Mouse (Mus musculus): ENCODE measurements at regions not wholly inside any gene's neighbourhood (a gene's known extent, or its start where the extent isn't known, plus 50 kb on each side); places are given as distances from the start of the nearest gene placed in this dataset.
"Not testable (repeated sequence)": the region's sequence is repeated elsewhere in the genome, so short reads cannot be mapped to it uniquely, and the experiment has no call there.

DNA sequence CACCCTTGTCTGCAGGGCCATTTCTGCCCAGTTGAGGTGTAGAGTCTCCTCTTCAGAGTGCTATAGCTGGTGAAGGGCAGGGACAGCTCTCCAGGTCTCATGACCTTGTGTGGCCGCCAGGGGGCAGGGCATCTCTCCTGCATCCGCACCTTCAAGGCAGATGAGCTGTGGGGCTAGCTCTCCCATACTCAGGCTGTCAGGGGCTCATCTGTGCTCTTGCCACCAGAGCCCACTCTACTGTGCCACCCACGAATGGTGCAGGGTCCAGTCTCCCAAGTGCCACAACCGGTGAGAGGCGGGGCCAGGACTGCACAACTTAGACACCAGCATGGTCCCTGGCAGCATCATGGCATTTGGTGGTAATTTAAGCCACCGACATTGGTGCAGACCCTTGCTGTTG, 111.3 kb downstream of the Syt10 start:
- no peak overlapping the region for H3K4me2 ChIP-seq (replicated peaks)
- H3K4me3 ChIP-seq (replicated peaks): no peak overlapping the region
- H3K27ac ChIP-seq: no peak overlapping the region
- H3K36me3 ChIP-seq: no peaks in the 10 kb centered on the region
- no peaks in the 10 kb centered on the region for H3K4me1 ChIP-seq (replicated peaks)
- WGBS: 36% methylated on average over 6 of the region's 6 CpGs
- peak; percentile 55; the same call in 1 of the 2 replicates for ATAC-seq
- no peaks in the 10 kb centered on the region for H3K27me3 ChIP-seq
- H3K9ac ChIP-seq (replicated peaks): no peak overlapping the region
- peaks cover 5% of the 10 kb centered on the region; the same call in 1 of the 2 replicates for H3K9me3 ChIP-seq

DNA sequence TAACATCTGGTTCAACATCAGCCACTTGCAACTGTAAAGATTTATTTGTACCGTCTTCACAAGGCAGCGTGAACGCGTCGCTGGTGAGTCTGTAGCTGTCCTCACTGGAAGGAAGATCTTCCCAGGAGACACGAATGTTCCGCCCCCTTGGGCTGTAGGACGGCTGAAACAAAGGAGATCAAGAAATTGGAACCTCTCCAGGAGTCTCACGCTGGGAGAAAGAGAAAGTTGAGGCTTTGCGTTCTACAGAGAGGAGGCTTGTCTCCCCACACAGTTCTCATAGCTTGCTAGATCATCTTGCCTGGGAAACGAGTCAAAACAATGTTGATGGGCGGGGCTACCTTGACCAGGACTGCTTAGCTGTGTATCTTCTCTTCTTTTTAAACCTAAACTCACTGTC, 117.3 kb downstream of the Syt10 start:
- Histone ChIP-seq H3K4me1 (replicated peaks) (no peaks in the 10 kb centered on the region), H3K36me3 (no peaks in the 10 kb centered on the region), H3K27ac (no peak overlapping the region), H3K4me2 (replicated peaks) (no peak overlapping the region), H3K4me3 (replicated peaks) (no peak overlapping the region), H3K27me3 (no peaks in the 10 kb centered on the region), H3K9ac (replicated peaks) (no peak overlapping the region), H3K9me3 (no peaks in the 10 kb centered on the region)
- WGBS: 60% methylated on average over 12 of the region's 12 CpGs
- no peak for ATAC-seq

DNA sequence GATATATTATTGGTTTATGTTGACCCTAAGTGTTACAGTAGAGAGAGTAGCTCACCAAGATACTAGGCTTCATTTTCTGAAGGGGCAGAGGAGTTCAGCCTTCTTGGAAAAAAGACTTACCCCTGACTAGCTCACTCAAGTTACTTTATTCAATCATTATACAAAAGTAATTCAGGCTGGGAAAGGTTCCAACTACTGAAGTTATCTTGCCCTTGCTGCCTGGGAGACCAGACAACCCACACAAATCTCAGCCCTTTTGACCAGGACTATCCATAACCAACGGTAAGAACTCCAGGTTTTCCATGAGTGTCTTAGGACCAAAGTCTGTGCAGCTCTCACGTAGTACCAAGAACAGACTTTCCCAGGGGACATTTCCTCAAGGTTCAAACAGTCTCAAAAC, 105.5 kb upstream of the Rabl2 start:
- ATAC-seq: no peak
- no peaks in the 10 kb centered on the region for H3K4me1 ChIP-seq (replicated peaks)
- no peak overlapping the region for H3K27ac ChIP-seq
- 91% methylated on average over 2 of the region's 2 CpGs for WGBS
- no peak overlapping the region for H3K4me3 ChIP-seq (replicated peaks)
- no peak overlapping the region for H3K4me2 ChIP-seq (replicated peaks)
- H3K9ac ChIP-seq (replicated peaks): no peak overlapping the region
- no peaks in the 10 kb centered on the region for H3K36me3 ChIP-seq
- H3K9me3 ChIP-seq: peaks cover 3% of the 10 kb centered on the region; the same call in 1 of the 2 replicates
- no peaks in the 10 kb centered on the region for H3K27me3 ChIP-seq

DNA sequence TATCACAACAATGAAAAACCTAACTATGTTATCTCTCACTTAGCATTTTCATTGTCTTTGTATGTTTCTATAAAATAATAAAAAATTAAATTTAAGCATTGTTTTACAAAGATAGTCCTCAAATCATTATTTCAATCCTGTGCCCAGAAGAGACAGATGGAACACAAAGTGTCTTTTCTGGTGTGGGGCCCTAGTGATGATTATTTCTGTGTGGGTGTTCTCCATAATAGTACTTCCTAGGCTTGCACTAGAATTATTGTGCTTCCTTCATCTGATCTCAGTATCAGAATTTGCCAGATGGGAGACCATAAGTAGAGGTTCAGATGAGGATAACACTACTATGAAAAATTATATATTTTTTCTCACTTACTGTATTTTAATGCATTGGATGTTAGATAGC, 84.6 kb upstream of the Rabl2 start:
- H3K27ac ChIP-seq: no peak overlapping the region
- no peak for ATAC-seq
- no peak overlapping the region for H3K9ac ChIP-seq (replicated peaks)

DNA sequence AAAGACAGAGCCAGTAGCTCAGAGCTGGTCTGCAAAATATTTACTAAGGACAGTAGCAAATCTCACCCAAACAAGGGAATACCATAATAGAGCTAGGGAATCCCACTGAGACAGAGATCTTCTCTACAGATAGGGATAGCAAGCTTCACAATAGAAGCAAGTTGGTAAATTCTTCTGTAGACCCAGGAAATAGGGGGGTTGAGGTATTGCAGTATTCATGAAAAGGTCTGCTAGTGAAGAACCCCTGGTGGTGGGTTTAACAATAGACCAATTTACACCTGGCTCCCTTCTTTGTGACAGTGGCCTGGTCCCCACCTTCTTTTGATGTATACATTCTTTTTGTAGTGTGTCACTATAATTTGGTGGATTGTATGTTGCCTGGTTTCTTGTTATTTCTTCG, 64.8 kb upstream of the Rabl2 start:
- WGBS: 89% methylated on average over 1 of the region's 1 CpGs
- not testable (repeated sequence) for H3K27me3 ChIP-seq; H3K4me2 ChIP-seq (replicated peaks); H3K36me3 ChIP-seq; ATAC-seq; H3K4me3 ChIP-seq (replicated peaks); H3K4me1 ChIP-seq (replicated peaks); H3K27ac ChIP-seq; H3K9ac ChIP-seq (replicated peaks); H3K9me3 ChIP-seq

More for the DNA sequence above, 84.6 kb upstream of the Rabl2 start:
- Histone ChIP-seq H3K27me3 (no peaks in the 10 kb centered on the region), H3K4me3 (replicated peaks) (no peak overlapping the region), H3K9me3 (no peaks in the 10 kb centered on the region), H3K36me3 (no peaks in the 10 kb centered on the region), H3K4me2 (replicated peaks) (no peak overlapping the region), H3K4me1 (replicated peaks) (no peaks in the 10 kb centered on the region)
